Mouse (Mus musculus): Measurements from ENCODE around the gene Arhgef3.
A peak's percentile ranks its signal among the peaks of the same experiment; 100 is the strongest.

The Arhgef3 gene

DNA sequence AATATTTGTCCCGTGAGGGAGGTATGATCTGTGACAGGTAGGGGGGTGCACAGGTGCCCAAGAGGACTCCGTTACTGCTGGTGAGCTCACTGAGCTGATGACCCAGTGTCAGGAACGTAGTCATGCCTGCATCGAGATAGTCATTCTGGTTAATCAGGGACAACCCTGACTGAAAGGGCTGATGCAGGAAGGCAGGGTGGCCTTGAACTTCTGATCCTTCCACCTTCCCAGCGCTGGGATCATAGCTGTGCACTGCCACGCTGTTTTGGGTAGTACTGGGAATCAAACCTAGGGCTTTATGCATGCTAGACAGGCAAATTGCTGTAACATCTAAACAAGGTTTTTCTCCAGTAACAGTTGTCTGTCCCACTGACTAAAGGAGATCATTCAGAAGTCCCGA lies 109.9 kb downstream of the Arhgef3 start:
- no peak for ATAC-seq (ENCODE audit: insufficient number of reproducible peaks, low FRiP score, low TSS enrichment)

DNA sequence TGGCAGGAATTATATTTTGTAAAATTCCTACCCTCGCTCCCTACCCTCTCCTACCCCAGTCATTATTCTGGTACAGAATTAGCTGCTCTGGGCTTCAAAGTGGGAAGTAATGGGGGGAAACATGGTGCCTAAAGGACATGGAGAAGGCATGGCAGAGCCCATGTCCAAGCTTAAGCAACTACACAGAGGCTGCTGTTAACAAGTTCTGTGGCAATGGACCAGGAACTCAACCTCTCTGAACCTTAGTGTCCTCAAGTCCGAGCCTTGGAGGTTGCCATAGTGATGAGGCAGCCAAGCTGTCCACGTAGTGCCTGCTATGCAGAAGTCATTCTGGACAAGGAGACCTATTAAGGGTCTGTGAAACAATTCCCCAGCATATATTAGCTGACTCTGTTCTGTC lies 111.6 kb downstream of the Arhgef3 start:
- no peak for ATAC-seq (ENCODE audit: insufficient number of reproducible peaks, low FRiP score, low TSS enrichment)

DNA sequence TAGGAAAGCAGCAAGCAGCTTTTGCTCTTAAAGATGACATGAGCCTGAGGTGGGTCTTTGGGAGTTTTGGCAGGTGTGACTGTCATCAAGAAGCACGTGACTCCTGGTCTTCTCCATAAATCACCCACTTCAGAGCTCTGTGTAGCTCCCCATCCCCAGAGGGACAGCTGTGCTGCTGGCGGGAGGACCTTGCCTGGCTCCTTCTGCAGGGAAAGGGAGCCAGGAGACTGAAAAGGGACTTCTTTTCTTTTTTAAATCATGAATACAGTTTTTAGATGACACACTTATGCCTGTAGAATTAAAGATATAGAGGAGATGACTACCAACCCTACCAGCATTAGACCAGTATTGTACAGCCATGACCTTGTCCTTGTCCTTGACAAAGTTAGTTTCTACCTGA lies 113.6 kb downstream of the Arhgef3 start:
- no peak for ATAC-seq (ENCODE audit: insufficient number of reproducible peaks, low FRiP score, low TSS enrichment)

DNA sequence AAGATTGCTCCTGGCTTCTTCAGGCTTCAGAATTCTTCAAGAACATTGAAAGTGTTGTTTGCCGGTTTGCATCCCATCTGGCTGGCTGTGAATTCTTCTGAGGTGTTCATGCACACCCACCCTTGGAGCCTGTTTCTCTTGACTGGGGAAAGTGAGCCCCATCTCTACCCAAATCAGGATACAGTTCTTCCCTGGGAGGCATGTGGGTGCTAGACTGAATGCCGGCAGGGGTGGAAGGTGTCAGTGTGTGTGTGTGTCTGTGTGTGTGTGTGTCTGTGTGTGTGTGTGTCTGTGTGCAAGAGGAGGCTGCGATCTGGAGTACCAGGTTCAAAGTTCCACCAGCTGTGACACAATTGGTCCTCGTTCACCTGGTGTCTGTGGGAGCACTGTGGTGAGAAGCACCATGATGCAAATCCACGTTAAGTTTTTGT lies 114.3 kb downstream of the Arhgef3 start:
- ATAC-seq (ENCODE audit: insufficient number of reproducible peaks, low FRiP score, low TSS enrichment): no peak

DNA sequence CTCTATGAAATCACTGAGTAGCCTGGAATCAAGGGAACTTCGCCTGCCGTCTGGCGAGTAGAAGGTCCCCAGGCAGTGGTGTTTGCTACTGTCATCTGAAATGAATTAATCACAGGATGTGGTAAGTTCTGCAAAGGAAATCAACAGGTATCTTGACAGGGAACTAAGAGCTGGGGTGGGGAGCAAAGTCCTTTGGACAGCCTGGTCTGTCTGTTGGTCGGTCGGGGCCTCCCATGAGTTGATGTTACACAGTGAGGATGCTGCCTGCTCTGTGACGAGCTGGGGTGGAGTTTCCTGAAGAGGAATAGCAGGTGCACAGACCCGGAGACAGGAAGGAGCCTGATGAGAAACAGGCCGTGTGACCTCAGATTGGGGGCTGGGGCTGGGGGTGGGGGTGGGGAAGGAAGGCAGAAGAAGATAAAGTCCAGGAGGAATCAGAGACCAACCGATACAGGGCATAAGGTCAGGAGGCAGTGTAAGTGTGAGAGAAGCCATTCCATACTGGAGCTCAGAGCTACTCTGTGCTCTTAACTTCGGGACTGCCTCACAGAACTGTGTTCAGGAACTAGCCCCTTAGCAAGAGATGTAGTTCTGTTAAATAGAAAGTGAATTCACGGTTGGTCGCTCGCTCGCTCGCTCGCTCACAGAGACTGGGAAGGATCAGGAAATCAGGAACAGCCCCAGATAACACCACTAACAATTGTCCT lies 114.9 kb downstream of the Arhgef3 start:
- no peak for ATAC-seq (ENCODE audit: insufficient number of reproducible peaks, low FRiP score, low TSS enrichment)

DNA sequence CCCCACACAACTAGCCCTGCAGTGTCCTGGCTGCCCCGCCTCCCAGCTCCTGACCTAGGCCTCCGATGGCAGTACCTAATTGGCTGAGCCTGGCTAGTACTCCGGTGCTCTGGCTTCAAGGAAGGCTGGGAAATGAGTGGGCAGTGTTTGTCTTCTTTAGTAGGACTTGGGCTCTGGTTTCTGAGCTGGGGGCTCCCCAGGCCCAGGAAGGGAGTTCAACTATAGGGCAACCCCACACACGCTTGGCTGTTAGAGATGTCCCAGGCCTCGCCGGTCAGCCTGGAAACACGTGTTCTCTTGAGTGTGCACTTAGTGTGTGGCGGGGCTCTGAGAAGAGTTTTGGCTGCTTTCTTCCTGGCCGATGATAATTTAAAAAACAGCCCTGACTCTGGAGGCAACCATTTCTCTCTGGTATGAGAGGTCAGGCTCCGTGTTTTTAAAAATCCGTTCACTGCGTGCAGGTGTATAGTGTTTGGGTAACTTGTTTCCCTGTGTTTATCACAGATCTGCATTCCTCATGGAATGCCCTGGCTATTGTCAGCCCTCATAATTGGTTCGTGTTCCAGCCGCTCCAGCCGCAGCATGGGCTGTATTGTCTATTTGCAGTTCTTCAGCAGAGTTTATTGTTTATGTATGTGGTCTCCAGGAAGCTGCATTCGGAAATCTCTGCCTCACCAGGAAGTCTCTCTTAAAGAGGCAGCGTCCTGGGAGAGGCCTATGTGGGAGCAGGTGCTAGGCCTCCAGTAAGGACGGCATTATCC lies 115.7 kb downstream of the Arhgef3 start:
- no peak for ATAC-seq (ENCODE audit: insufficient number of reproducible peaks, low FRiP score, low TSS enrichment)

DNA sequence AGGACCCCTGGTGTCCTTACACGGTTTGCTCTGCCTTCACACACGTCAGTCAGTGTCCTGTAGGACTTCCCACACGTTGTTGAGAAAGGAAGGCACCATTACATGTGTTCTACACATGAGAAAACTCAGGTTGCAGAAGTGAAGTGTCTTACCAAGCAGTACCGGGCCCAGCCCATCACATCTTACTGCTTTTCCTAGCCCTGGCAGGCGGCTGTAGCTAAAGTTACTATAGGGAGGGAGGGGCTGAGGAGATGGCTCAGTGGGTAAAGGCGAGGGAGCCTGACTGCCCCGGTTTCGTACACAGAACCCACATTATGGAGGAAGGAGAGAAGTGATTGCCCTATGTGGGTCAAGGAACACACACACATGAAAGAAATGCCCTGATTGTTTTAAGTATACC lies 116.8 kb downstream of the Arhgef3 start:
- no peak for ATAC-seq (ENCODE audit: insufficient number of reproducible peaks, low FRiP score, low TSS enrichment)

DNA sequence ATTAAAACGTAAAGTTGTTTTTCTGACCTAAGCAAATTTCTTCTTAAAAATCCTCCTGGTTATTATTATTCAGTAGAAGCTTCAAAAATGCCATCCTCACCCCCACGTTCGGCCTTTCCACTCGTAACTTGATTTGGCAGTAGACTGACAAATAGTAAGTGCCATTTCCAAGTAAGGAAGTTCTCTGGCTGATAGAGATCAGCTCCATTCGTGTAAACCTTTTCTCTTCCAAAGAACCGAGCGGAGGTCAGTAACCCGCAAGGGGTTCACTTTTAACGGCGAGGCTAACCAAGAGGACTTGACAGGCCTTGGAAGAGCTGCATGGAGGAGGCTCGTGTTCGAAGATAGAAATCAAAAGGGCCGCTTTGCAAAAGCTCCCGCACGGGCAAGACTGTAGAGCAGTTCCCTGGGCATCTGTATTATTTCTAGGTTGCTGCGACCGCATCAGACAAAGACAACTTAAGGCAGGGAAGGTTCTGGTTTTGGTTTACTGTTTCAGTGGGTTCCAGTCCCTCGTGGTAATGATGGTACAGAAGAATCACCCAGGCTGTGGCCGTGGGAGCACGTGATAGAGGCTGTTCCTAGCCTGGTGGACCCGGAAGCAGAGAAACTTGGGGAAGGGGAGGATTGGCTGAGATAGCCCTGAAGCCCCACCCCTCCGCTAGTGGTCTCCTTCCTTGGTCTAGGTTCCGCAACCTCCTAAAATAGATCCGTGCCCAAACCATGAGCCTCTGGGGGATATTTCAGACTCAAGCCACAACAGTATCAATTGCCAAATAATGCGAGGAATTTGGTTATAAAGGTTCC lies 117.5 kb downstream of the Arhgef3 start:
- ATAC-seq (ENCODE audit: insufficient number of reproducible peaks, low FRiP score, low TSS enrichment): no peak

DNA sequence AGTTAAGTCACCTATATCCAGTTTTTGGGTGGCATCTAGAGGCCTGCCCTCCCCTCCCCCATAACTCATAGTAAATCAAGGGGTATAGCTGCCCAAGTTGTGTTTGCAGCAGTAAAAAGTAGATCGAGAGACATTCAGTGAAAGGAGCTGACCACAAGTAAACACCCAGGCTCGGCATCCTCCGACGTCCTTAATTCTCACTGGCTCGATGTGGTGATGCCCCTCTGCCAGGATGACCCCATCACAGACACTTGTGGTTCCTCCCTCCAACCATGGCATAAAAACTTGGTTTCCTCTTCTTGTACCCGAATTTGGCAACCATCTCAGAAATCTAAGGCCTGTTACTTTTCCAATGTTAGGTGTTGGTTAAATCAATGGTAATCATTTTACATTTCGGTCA lies 118.4 kb downstream of the Arhgef3 start:
- ATAC-seq (ENCODE audit: insufficient number of reproducible peaks, low FRiP score, low TSS enrichment): no peak

DNA sequence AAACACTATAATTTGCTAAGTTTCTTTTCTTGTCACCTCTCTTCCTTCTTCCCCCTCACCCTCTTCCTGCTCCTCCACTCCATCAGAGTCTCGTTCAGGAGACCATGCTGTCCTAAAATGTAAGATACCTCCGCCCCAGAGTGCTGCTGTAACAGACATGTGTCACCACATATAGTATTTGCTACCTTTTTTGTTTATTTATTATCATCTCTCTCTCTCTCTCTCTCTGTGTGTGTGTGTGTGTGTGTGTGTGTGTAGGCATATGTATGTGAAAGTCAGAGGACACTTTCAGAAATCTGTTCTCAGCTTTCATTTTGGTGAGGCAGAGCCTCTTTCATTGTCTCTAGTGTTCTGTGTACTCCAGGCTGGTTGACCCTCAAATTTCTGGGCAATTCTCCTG lies 119.0 kb downstream of the Arhgef3 start:
- ATAC-seq (ENCODE audit: insufficient number of reproducible peaks, low FRiP score, low TSS enrichment): no peak

DNA sequence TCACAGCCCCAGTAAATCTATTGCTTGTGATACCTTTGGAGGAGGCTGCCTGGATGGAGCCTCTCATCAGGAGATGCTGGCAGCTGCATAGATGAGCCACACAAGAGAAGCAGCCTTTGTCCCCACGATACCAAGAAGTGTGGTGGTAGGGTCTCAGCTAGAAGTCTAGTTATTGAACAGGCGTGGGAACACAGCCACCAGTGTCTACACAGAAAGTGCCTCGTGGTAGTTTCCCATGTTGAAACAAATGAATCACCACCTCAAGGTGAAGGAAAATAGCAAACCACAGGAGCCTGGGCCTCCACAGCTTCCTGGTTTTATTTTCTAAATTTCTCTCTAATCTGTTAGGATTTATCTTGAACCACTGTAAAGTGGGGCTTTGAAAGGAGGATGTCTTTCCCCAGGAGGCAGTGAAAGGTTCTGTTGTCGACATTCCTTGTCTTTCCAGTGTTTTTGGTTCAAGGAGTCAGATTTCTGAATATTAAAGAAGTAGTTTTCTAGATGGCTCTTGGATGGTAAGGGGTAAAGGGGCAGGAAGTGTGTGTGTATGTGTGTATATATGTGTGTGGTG lies 119.7 kb downstream of the Arhgef3 start:
- ATAC-seq (ENCODE audit: insufficient number of reproducible peaks, low FRiP score, low TSS enrichment): no peak

DNA sequence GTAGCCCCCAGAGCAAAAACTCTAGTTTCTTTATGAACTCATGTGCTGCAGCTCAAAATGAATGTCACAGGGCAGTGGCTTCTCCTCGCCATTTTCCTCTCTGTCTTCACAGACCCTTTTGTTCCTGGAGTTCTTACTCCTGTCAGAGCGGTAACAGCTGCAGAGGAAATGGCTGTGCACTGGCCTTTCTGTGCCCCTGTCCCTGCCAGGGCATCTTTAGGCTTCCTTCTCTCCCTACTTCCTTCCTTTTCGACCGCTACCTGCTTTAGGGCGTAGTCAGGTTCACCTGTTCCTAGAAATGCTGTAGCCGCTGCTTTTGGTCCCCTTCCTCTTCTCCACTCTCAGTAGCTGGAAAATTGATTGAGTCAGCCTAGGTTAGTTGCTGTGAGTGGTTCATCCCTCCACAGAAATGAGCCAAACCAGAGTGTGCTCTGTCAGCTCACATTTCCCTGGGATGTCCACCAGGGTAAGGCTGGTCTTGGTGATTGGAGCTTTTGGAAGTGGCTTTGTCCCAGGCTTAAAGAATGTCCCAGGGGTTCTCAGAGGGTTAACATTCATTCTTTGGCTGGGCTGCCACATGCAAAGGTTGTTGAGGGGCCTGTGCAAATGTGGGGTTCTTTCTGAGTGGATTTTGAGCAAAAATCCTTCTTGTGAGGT lies 121.3 kb downstream of the Arhgef3 start:
- ATAC-seq (ENCODE audit: insufficient number of reproducible peaks, low FRiP score, low TSS enrichment): no peak

DNA sequence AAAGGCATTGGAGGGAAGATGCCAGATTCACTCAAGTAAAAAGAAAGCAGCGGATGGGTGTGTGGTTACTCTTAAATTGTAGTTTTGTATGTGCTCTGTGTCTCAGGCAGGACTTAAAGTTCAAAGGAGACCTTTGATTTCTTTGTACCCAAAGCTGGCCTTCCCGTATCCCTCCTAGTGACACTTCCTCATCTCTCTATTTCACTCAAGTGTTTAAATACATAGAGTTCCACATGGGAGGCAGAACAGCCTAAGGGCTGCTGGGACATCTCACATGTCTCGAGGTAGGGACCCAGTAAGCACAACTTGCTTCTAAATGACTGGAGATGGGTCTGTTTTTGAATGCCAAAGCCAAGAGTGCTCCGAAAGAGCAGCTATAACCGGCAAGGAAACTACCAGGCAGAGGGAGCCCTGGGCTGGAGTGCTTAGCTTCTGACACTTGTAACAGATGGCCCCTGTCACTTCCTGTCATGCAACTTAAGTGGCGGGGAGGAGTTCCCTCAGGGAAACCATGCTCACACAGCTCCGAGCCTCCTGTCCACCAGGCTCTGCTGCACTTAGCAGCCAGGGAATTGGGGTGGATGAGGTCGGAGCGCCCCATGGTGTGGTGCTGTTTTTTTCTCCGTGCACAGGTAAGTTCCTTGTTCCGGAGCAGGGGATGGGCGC lies 123.0 kb downstream of the Arhgef3 start:
- peak; percentile 91 for ATAC-seq (ENCODE audit: insufficient number of reproducible peaks, low FRiP score, low TSS enrichment)

DNA sequence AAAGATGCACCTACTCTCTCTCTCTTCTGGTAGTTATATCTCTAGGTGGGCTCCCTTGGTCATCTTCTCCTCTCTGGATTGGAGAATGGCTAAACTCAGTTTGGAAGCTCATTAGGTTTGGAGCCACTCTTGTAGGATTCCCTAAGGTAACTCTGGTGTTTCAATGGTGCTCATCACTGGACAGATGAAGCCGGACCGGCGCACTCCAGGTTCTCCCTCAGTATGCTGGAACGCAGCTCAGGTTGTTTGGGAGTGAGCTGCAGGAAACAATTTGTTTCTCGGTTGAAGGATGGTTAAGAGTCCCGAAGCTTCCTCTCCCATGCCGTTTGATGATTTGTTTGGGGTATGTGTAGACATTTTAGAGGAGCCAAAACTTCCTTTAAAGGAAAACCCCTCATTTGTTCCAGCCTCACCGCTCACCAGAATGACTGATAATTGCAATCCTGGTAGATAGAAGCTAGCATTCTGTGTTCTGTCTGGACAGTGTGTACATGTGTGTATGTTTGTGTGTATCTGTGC lies 124.0 kb downstream of the Arhgef3 start:
- ATAC-seq (ENCODE audit: insufficient number of reproducible peaks, low FRiP score, low TSS enrichment): peak; percentile 33; the same call in 1 of the 2 replicates

DNA sequence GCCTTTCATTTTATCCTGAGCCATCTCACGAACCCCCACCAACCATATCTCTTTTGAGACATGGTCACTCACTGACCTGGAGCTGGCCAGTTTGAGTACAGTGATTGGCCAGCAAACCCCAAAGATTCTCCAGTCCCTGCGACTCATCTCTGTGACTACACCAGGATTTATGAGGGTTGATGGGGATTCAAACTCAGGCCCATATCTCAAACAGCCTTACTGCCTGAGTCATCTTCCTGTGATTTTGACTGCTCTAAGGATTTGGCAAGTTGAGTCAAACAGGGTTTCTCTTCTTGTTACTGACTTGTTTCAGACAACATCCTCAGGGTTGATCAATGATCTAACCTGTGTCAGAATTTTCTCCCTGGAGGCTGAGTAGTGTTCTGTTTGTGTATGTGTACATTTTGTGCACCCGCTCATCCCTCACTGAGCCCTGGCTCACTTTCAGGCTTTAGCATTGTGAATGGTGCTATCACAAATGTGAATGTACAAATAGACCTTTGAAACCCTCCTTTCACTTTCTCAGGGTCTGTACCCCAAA lies 124.9 kb downstream of the Arhgef3 start:
- ATAC-seq (ENCODE audit: insufficient number of reproducible peaks, low FRiP score, low TSS enrichment): no peak

DNA sequence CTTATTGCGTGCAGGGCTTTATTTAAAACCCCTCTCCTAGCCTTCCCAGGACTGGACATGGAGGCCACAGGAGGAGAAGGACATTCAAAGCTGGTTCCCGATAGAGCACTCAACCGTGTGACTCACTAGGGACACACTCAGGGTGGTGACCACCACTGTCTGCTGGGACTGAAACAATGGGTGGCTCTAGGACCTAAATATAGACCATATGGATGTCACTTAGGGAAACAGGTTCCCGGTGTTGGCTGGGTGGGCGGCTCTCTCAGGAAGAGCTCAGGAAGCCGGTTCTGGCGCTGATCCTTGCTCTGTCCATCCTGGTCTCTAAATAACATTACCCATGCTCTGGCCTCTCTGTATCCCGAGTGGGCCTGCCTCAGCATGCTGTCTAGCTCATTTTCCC lies 127.6 kb downstream of the Arhgef3 start:
- ATAC-seq (ENCODE audit: insufficient number of reproducible peaks, low FRiP score, low TSS enrichment): no peak

DNA sequence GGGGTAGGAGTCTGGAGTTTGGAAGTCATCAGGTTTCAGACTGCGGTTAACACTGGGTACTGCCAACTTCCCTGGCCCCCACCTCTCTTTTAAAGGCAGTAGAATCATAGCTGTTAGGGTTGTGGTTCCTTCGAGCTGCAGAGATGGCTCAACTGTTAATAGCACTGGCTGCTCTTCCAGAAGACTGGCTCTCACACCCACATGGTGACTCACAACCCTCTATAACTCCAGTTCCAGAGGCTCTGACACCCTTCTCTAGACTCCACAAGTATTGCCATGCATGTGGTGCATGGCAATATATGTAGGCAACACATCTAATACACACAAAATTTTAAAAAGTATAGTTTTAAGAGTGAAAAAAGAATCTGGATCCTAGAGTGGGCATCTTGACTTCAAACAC lies 128.1 kb downstream of the Arhgef3 start:
- no peak for ATAC-seq (ENCODE audit: insufficient number of reproducible peaks, low FRiP score, low TSS enrichment)

DNA sequence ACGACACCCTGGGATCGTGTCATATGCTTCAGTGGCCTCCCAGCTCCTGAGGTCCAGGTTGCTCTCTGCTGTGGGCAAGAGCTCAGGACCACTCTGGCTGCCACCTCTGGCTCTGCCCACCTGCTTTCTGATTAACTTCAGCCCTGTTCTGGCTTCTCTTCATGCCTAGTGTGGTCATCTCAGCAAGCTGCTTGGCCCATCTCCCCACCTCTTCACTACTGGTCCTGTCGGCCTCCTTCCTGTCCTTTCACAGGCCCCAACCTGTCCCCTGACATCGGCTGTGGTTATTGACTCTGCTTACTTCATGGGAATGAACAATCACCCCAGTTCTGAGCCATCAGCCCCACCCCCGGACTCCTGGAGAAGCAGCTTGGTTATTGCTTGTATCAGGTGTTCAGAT lies 128.9 kb downstream of the Arhgef3 start:
- ATAC-seq (ENCODE audit: insufficient number of reproducible peaks, low FRiP score, low TSS enrichment): 0 out of 2 replicates have a peak, but pooled peaks have one; percentile 13

DNA sequence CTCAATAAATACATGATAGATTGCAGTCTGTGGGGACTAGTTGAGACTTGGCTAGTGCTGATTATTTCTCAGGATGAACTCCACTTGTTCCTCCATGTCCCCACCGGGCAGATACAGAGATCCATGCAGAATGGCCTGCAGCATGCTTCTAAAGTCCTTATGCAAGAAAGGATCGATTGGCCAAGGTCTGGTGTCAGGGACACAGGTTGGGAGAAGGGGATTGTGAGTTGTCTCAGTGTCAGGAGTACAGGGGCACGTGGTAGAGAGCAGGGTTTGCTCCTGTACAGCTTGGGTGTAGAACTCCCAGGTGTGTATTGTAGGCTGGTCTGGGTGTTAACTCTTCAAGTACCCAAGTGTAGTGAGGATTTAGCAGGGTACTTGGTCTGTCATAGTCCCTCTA lies 130.2 kb downstream of the Arhgef3 start:
- no peak for ATAC-seq (ENCODE audit: insufficient number of reproducible peaks, low FRiP score, low TSS enrichment)

All from cerebellum, adult (tissue).